Mouse (Mus musculus) gastrocnemius, postnatal 4 days (tissue): ENCODE data around the gene Wnk2. TPM values are rescaled to one million over a fixed set of nuclear protein-coding genes. Genes with fewer than 3 reads are reported as not detected.

Source experiments
- DNase-seq, 2 experiments: peaks; one replicate each; pipeline ENCODE4 v3.0.0; 2021 to 2022; ENCODE audit warnings: low spot score in 2 of 2, mixed read lengths in 2 of 2
- total RNA-seq, 2 experiments: library from RNA; stranded (reverse); gene quantifications; 2 replicates each; pipeline ENCODE4 v1.2.3; 2021

Wnk2 gene
- total RNA-seq, 2 experiments from 2014 or later: 53.8 to 57.2 TPM

DNA sequence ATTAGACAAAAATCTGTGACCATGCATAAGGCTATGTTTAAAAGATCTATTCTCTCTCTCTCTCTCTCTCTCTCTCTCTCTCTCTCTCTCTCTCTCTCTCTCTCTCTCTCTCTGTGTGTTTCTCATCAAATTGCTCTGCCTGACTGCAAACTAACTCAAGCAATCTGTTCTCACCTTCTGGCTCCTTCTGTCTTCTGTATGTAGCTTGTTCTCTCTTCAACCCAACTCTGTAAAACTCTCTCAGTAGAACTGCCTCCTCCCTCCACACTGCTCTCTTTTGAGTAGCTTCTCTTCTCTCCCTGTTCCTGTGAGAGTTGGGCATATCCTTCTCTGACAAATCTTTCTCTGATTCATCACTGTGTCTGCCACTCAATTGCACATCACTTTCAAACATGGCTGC, 154.9 kb downstream of the Wnk2 start:
- DNase-seq: no peak

DNA sequence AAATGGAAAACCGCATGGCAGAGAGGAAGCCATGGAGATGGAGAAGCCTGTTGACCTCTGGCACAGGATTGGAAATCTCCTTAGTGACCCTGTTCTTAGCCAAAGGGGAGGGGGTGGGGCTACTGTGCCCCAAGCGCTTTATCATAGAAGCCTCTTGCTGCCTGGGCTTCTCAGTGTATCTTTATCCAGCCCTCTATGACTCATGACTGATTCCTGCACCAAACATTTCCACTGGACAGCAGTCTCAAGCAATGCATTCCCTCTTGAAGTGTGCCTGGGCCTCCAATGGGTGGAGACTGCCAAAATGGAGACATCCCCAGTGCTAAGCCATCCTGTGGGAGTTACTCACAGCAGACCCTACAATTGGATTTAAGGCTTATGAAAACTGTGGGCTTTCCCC, 157.7 kb downstream of the Wnk2 start:
- DNase-seq: no peak

Other genes starting within 250 kb of the Wnk2 start
- gene Fam120a, start 180.0 kb downstream of the Wnk2 start, total RNA-seq: 100 to 1,000 TPM; 132 to 135 TPM
- 10 to 100 TPM; 23.7 to 26.1 TPM for gene Ninj1, start 39.5 kb upstream of the Wnk2 start, total RNA-seq
- 10 to 100 TPM; 54.5 to 62.9 TPM for gene Card19, start 68.0 kb upstream of the Wnk2 start, total RNA-seq
- gene Susd3, start 100.7 kb upstream of the Wnk2 start, total RNA-seq: 1 to 10 TPM in 1 of 2 experiments, under 1 TPM in 1; 0.61 to 1.5 TPM
- 1 to 10 TPM in 1 of 2 experiments, under 1 TPM in 1; 0.98 to 1.5 TPM for gene Fgd3, start 172.3 kb upstream of the Wnk2 start, total RNA-seq
- 10 to 100 TPM; 32.9 to 35.7 TPM for gene Bicd2, start 193.6 kb upstream of the Wnk2 start, total RNA-seq